Mouse (Mus musculus) midbrain, embryonic 16.5 days (tissue): Measurements from ENCODE around the gene Hba-a1. TPM values are rescaled to one million over a fixed set of nuclear protein-coding genes. Genes with fewer than 3 reads are reported as not detected.
A peak's percentile ranks its signal among the peaks of the same experiment; 100 is the strongest.
"Not testable (repeated sequence)": the region's sequence is repeated elsewhere in the genome, so short reads cannot be mapped to it uniquely, and the experiment has no call there.

Experiments used
- ATAC-seq: fragments of 200-750 bp; cut with Nextera tagmentation; 2 replicates; pipeline ENCODE4 v1.8.0; 2017; ENCODE audit warnings: moderate TSS enrichment
- H3K27ac ChIP-seq: fragments of 300-500 bp; sonication (generic); 2 replicates; pipeline ENCODE4 v1.5.1; 2014; ENCODE audit warnings: mild to moderate bottlenecking, low read length, mixed read lengths
- H3K27me3 ChIP-seq: fragments of 300-500 bp; sonication (generic); 2 replicates; pipeline ENCODE4 v1.6.1; 2014; ENCODE audit warnings: low read depth, low read length, mixed read lengths; ENCODE audit not compliant: control insufficient read depth, insufficient read depth
- H3K36me3 ChIP-seq: fragments of 300-500 bp; sonication (generic); 2 replicates; pipeline ENCODE4 v1.6.1; 2014; ENCODE audit warnings: mild to moderate bottlenecking, low read length, moderate library complexity, mixed read lengths; ENCODE audit not compliant: control insufficient read depth, insufficient read depth
- H3K4me1 ChIP-seq: fragments of 300-500 bp; sonication (generic); 2 replicates; pipeline ENCODE4 v1.6.1; 2014; ENCODE audit warnings: mild to moderate bottlenecking, low read length, mixed read lengths; ENCODE audit not compliant: control insufficient read depth, insufficient read depth
- H3K4me2 ChIP-seq: fragments of 300-500 bp; sonication (generic); 2 replicates; pipeline ENCODE4 v1.6.1; 2014; ENCODE audit warnings: mild to moderate bottlenecking, low read length, mixed read lengths
- H3K4me3 ChIP-seq: fragments of 300-500 bp; sonication (generic); 2 replicates; pipeline ENCODE4 v1.5.1; 2014; ENCODE audit warnings: low read depth, mild to moderate bottlenecking, low read length, moderate library complexity, mixed read lengths
- H3K9ac ChIP-seq: fragments of 300-500 bp; sonication (generic); 2 replicates; pipeline ENCODE4 v1.6.1; 2014; ENCODE audit warnings: low read depth, low read length, mixed read lengths
- H3K9me3 ChIP-seq: fragments of 300-500 bp; sonication (generic); replicated peaks from 2 replicates; pipeline ENCODE4 v1.6.1; 2014; ENCODE audit warnings: mild to moderate bottlenecking, low read length, mixed read lengths; ENCODE audit not compliant: control insufficient read depth, poor library complexity, severe bottlenecking
- WGBS: fragments of 180-500 bp; shearing (Covaris S2); extraction: QIAGEN DNeasy Blood & Tissue Kit; methylation state at CpG from one replicate; pipeline ENCODE4 v1.1.7; 2014; 5-methylcytosine and 5-hydroxymethylcytosine counted together
- polyA plus RNA-seq: library from polyadenylated mRNA; unstranded; fragments of >200 nt; fragmentation: Nextera tagmentation; extraction: Ambion mirVana; gene quantifications from 2 replicates; pipeline ENCODE4 v1.2.1, GENCODE M21; 2015

Gene Hba-a1
- polyA plus RNA-seq, 1 experiment from 2014 or later: 2,278 TPM

GRCm38 (mm10) chr11:32267964-32268363, 15.3 kb upstream of the Hba-a1 start:
- peak overlapping the region; percentile 95 for H3K27ac ChIP-seq
- H3K4me2 ChIP-seq: peak overlapping the region; percentile 63
- peak; percentile 43 for ATAC-seq
- no peaks in the 10 kb centered on the region for H3K9me3 ChIP-seq
- peak overlapping the region; percentile 78 for H3K4me3 ChIP-seq
- H3K9ac ChIP-seq: peak overlapping the region; percentile 60
- H3K4me1 ChIP-seq: peaks cover 14% of the 10 kb centered on the region
- no peaks in the 10 kb centered on the region for H3K36me3 ChIP-seq
- 24% methylated on average over 5 of the region's 5 CpGs for WGBS
- no peaks in the 10 kb centered on the region; the same call in 1 of the 2 replicates for H3K27me3 ChIP-seq

- no peak overlapping the region for H3K4me2 ChIP-seq
- H3K27me3 ChIP-seq: no peaks in the 10 kb centered on the region; the same call in 1 of the 2 replicates
- no peak overlapping the region for H3K27ac ChIP-seq
- no peak overlapping the region for H3K4me3 ChIP-seq
- no peak for ATAC-seq
- no peaks in the 10 kb centered on the region for H3K9me3 ChIP-seq
- no peak overlapping the region for H3K9ac ChIP-seq
- H3K4me1 ChIP-seq: peaks cover 14% of the 10 kb centered on the region
- no peaks in the 10 kb centered on the region for H3K36me3 ChIP-seq
- 82% methylated on average over 5 of the region's 5 CpGs for WGBS
These were observed 14.4 kb upstream of the Hba-a1 start for GRCm38 (mm10) chr11:32268952-32269351.

- 58% methylated on average over 4 of the region's 4 CpGs for WGBS
- Histone ChIP-seq H3K9me3 (no peaks in the 10 kb centered on the region), H3K4me3 (no peak overlapping the region), H3K27ac (no peak overlapping the region), H3K9ac (no peak overlapping the region), H3K36me3 (no peaks in the 10 kb centered on the region), H3K27me3 (no peaks in the 10 kb centered on the region; the same call in 1 of the 2 replicates), H3K4me1 (peaks cover 9% of the 10 kb centered on the region), H3K4me2 (no peak overlapping the region)
- no peak for ATAC-seq
These were observed 12.1 kb upstream of the Hba-a1 start for GRCm38 (mm10) chr11:32271178-32271577.

- Histone ChIP-seq H3K36me3 (no peaks in the 10 kb centered on the region), H3K4me3 (no peak within 1 kb of the TSS), H3K9ac (no peak within 1 kb of the TSS), H3K4me1 (no peaks in the 10 kb centered on the region), H3K4me2 (no peak within 1 kb of the TSS), H3K9me3 (no peaks in the 10 kb centered on the region), H3K27me3 (no peaks in the 10 kb centered on the region; the same call in 1 of the 2 replicates), H3K27ac (no peak within 1 kb of the TSS)
- ATAC-seq: no peak
- WGBS: 66% methylated on average over 3 of the region's 3 CpGs
These were observed 7.0 kb upstream of the Hba-a1 start, which contains the start of gene Hba-x for GRCm38 (mm10) chr11:32276347-32276746. Gene Hba-x, plus strand, starts transcription at chr11:32276400.

- no peak overlapping the region for H3K4me2 ChIP-seq
- no peaks in the 10 kb centered on the region for H3K4me1 ChIP-seq
- 75% methylated on average over 21 of the region's 21 CpGs for WGBS
- no peaks in the 10 kb centered on the region for H3K9me3 ChIP-seq
- H3K4me3 ChIP-seq: no peak overlapping the region
- H3K27ac ChIP-seq: no peak overlapping the region
- H3K27me3 ChIP-seq: no peaks in the 10 kb centered on the region
- H3K36me3 ChIP-seq: no peaks in the 10 kb centered on the region
- no peak overlapping the region for H3K9ac ChIP-seq
- no peak for ATAC-seq
These were observed 5.4 kb upstream of the Hba-a1 start for GRCm38 (mm10) chr11:32277736-32278457.

GRCm38 (mm10) chr11:32278458-32278957, 4.8 kb upstream of the Hba-a1 start:
- no peaks in the 10 kb centered on the region for H3K36me3 ChIP-seq
- ATAC-seq: no peak
- H3K27ac ChIP-seq: no peak overlapping the region
- 85% methylated on average over 12 of the region's 12 CpGs for WGBS
- no peaks in the 10 kb centered on the region for H3K4me1 ChIP-seq
- no peak overlapping the region for H3K9ac ChIP-seq
- no peaks in the 10 kb centered on the region for H3K27me3 ChIP-seq
- H3K9me3 ChIP-seq: no peaks in the 10 kb centered on the region
- no peak overlapping the region for H3K4me3 ChIP-seq
- H3K4me2 ChIP-seq: no peak overlapping the region

GRCm38 (mm10) chr11:32280646-32281045, 2.7 kb upstream of the Hba-a1 start:
- Histone ChIP-seq H3K36me3 (no peaks in the 10 kb centered on the region), H3K9me3 (no peaks in the 10 kb centered on the region), H3K27ac (no peak overlapping the region), H3K4me1 (no peaks in the 10 kb centered on the region), H3K4me2 (no peak overlapping the region), H3K27me3 (no peaks in the 10 kb centered on the region), H3K9ac (no peak overlapping the region), H3K4me3 (no peak overlapping the region)
- 79% methylated on average over 2 of the region's 2 CpGs for WGBS
- ATAC-seq: no peak

GRCm38 (mm10) chr11:32281416-32282144, 1.7 kb upstream of the Hba-a1 start:
- H3K9me3 ChIP-seq: no peaks in the 10 kb centered on the region
- H3K4me1 ChIP-seq: no peaks in the 10 kb centered on the region
- H3K27me3 ChIP-seq: no peaks in the 10 kb centered on the region
- H3K4me2 ChIP-seq: no peak overlapping the region
- H3K27ac ChIP-seq: no peak overlapping the region
- WGBS: 68% methylated on average over 1 of the region's 1 CpGs
- no peak overlapping the region for H3K4me3 ChIP-seq
- no peaks in the 10 kb centered on the region for H3K36me3 ChIP-seq
- no peak for ATAC-seq
- no peak overlapping the region for H3K9ac ChIP-seq

GRCm38 (mm10) chr11:32284582-32284981, 1.3 kb downstream of the Hba-a1 start:
- WGBS: 61% methylated on average over 2 of the region's 2 CpGs
- not testable (repeated sequence) for H3K4me1 ChIP-seq, H3K27ac ChIP-seq, ATAC-seq, H3K9ac ChIP-seq, H3K9me3 ChIP-seq, H3K4me3 ChIP-seq, H3K4me2 ChIP-seq, H3K27me3 ChIP-seq, H3K36me3 ChIP-seq
